Mouse (Mus musculus) ES-Bruce4 (cell line): Measurements from ENCODE around the gene B4galt2.

Source experiments
- CTCF ChIP-seq: IDR thresholded peaks from one replicate; pipeline ENCODE4 v1.8.1; 2011; ENCODE audit warnings: low read depth, low read length
- EP300 ChIP-seq: IDR thresholded peaks from 2 replicates; pipeline ENCODE4 v1.6.1; 2011; ENCODE audit warnings: low read depth, low read length; ENCODE audit not compliant: insufficient read depth
- POLR2A ChIP-seq: IDR thresholded peaks from one replicate; pipeline ENCODE4 v1.8.1; 2011; ENCODE audit warnings: low read length; ENCODE audit not compliant: insufficient read depth

- no peak for TF ChIP-seq CTCF
- no peak for TF ChIP-seq POLR2A
- TF ChIP-seq EP300 = no peak
Observed at GRCm38 (mm10) chr4:117871787-117872186, 11.5 kb downstream of the B4galt2 start.
